Mouse (Mus musculus) embryonic facial prominence, embryonic 11.5 days (tissue): Measurements from ENCODE around the gene Fry. TPM values are rescaled to one million over a fixed set of nuclear protein-coding genes. Genes with fewer than 3 reads are reported as not detected.

Source experiments
- ATAC-seq: fragments of 200-750 bp; cut with Nextera tagmentation; replicated peaks from 2 replicates; pipeline ENCODE4 v1.8.0; 2017; ENCODE audit warnings: low read depth; ENCODE audit not compliant: insufficient number of reproducible peaks, low FRiP score, low TSS enrichment
- DNase-seq: peaks from one replicate; pipeline ENCODE4 v3.0.0-alpha.2; 2015; ENCODE audit warnings: low spot score
- H3K27ac ChIP-seq: fragments of 300-500 bp; sonication (generic); replicated peaks from 2 replicates; pipeline ENCODE4 v1.5.1; 2014; ENCODE audit warnings: mild to moderate bottlenecking, low read depth, low read length, control low read depth
- H3K27me3 ChIP-seq: fragments of 300-500 bp; sonication (generic); 2 replicates; pipeline ENCODE4 v1.6.1; 2014; ENCODE audit warnings: mild to moderate bottlenecking, low read length, moderate library complexity, mixed read lengths; ENCODE audit not compliant: control insufficient read depth, insufficient read depth
- H3K36me3 ChIP-seq: fragments of 300-500 bp; sonication (generic); replicated peaks from 2 replicates; pipeline ENCODE4 v1.6.1; 2014; ENCODE audit warnings: low read depth, mild to moderate bottlenecking, low read length, moderate library complexity, mixed read lengths; ENCODE audit not compliant: control insufficient read depth, insufficient read depth
- H3K4me1 ChIP-seq: fragments of 300-500 bp; sonication (generic); 2 replicates; pipeline ENCODE4 v1.6.1; 2014; ENCODE audit warnings: low read length, mixed read lengths; ENCODE audit not compliant: control insufficient read depth, insufficient read depth
- H3K4me2 ChIP-seq: fragments of 300-500 bp; sonication (generic); 2 replicates; pipeline ENCODE4 v1.6.1; 2014; ENCODE audit warnings: low read depth, mild to moderate bottlenecking, control low read depth, low read length, moderate library complexity
- H3K4me3 ChIP-seq: fragments of 300-500 bp; sonication (generic); 2 replicates; pipeline ENCODE4 v1.5.1; 2014; ENCODE audit warnings: low read depth, low read length, control low read depth
- H3K9ac ChIP-seq: fragments of 300-500 bp; sonication (generic); replicated peaks from 2 replicates; pipeline ENCODE4 v1.6.1; 2014; ENCODE audit warnings: mild to moderate bottlenecking, control low read depth, low read length
- H3K9me3 ChIP-seq: fragments of 300-500 bp; sonication (generic); replicated peaks from 2 replicates; pipeline ENCODE4 v1.6.1; 2016; ENCODE audit warnings: mild to moderate bottlenecking, low read length, inconsistent platforms, mixed read lengths; ENCODE audit not compliant: control insufficient read depth
- WGBS: fragments of 180-500 bp; shearing (Covaris S2); extraction: QIAGEN DNeasy Blood & Tissue Kit; methylation state at CpG from one replicate; pipeline ENCODE4 v1.1.7; 2014; 5-methylcytosine and 5-hydroxymethylcytosine counted together
- polyA plus RNA-seq: library from polyadenylated mRNA; unstranded; fragments of >200 nt; fragmentation: Nextera tagmentation; extraction: Ambion mirVana; gene quantifications from 2 replicates; pipeline ENCODE4 v1.2.1, GENCODE M21; 2014

Gene Fry
- polyA plus RNA-seq, 1 experiment from 2014 or later: 8.2 TPM

DNA sequence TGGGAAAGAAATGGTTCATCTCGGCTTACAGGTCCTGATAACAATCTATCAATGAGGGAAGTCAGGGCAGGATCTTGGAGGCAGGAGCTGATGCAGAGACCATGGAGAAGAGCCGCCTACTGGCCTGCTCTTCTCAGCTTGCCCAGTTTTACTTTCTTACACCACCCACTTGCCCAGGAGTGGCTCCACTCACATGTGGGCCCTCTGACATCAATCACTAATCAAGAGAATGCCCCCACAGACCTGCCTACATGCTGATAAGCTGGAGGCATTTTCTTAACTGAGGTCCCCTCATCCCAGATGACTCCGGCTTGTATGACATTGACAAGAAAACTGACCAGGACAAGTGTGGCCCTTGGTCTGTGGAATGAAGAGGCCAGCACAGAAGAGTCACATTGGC is 16.2 kb downstream of the Fry start:
- H3K4me2 ChIP-seq: no peak overlapping the region
- no peaks in the 10 kb centered on the region for H3K36me3 ChIP-seq
- no peak overlapping the region for H3K27ac ChIP-seq
- no peaks in the 10 kb centered on the region for H3K27me3 ChIP-seq
- H3K4me3 ChIP-seq: no peak overlapping the region
- H3K9me3 ChIP-seq: no peaks in the 10 kb centered on the region
- no peak for DNase-seq
- WGBS: 81% methylated on average over 3 of the region's 3 CpGs
- no peaks in the 10 kb centered on the region for H3K4me1 ChIP-seq
- no peak for ATAC-seq
- H3K9ac ChIP-seq: no peak overlapping the region

DNA sequence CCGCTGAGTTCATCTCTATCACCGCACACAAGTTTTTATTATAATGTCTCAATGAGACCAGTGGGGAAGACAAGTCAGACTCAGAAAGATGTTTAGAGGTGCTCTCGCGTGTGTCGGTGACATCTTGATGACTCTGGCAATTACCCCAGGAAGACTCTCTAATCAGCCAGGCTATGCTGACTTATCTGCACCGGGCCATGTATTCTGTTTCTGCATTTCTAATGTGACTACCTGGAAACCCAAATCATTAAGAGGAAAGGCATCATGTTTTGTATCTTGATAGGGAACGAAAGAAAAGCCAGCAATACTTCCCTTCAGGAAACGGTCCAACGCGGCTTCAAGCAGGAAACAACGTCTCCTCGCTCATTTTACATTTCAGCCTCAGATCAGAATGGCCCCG is 17.1 kb downstream of the Fry start:
- WGBS: 87% methylated on average over 13 of the region's 13 CpGs
- no peaks in the 10 kb centered on the region for H3K36me3 ChIP-seq

DNA sequence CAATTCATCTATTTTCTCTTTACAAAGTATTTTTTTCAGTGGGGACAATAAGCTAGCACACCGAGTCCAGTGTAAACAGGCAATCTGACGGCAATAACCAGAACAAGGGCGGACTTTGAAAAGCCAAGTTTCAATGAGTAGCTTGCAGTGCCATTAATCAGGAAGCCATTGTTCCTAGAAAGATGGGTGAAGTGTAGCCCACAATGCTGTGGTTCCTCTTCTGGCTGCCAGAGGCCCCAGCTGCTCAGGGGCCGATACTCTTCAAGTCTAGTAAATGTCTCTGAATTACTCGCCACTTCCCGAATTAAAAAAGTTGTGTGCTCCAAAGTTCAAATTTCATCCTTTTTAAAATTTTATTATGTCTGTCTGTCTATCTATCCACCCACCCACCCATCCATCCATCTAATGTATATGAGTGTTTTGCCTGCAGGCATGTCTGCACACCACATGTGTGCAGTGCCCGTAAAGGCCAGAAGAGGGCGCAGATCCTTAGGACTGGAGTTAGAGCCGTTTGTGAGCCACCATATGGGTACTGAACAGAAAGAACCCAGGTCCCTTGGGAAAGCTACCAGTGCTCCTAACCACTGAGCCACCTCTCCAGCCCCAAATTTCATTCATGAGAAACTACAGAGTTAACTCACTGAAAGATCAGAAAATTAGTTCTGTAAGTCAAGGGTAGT is 19.5 kb downstream of the Fry start:
- H3K4me3 ChIP-seq: no peak overlapping the region
- ATAC-seq (no peak), DNase-seq (no peak)
- H3K9ac ChIP-seq: no peak overlapping the region
- no peaks in the 10 kb centered on the region for H3K4me1 ChIP-seq
- H3K9me3 ChIP-seq: no peaks in the 10 kb centered on the region
- no peaks in the 10 kb centered on the region for H3K27me3 ChIP-seq
- H3K27ac ChIP-seq: no peak overlapping the region
- no peaks in the 10 kb centered on the region for H3K36me3 ChIP-seq
- WGBS: 89% methylated on average over 9 of the region's 9 CpGs
- H3K4me2 ChIP-seq: no peak overlapping the region

More for the DNA sequence above, 17.1 kb downstream of the Fry start:
- Histone ChIP-seq H3K4me2 (no peak overlapping the region), H3K9ac (no peak overlapping the region), H3K4me3 (no peak overlapping the region), H3K27me3 (no peaks in the 10 kb centered on the region), H3K27ac (no peak overlapping the region), H3K9me3 (no peaks in the 10 kb centered on the region), H3K4me1 (no peaks in the 10 kb centered on the region)
- DNase-seq (no peak), ATAC-seq (no peak)

DNA sequence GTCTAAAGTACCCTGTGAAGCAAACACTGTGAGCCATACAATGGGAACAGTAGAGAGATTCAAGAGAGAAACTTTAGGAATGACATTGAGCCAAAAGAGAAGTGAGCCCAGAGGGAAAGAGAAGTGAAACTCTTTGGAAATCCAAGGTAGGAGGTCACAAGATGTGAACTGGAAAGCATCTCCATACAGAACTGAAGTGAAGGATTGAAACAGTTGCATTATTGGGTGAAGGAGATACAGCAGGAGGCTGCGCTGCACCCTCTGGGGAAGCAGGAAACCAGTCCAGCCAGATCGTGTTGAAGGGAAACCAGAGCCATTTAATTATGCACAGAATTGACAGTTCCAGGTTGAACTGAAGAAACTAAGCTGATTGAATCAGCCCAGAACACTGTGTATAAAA is 22.1 kb downstream of the Fry start:
- DNase-seq (no peak), ATAC-seq (no peak)
- Histone ChIP-seq H3K4me2 (no peak overlapping the region), H3K27me3 (no peaks in the 10 kb centered on the region), H3K9ac (no peak overlapping the region), H3K4me1 (no peaks in the 10 kb centered on the region), H3K4me3 (no peak overlapping the region), H3K36me3 (no peaks in the 10 kb centered on the region), H3K9me3 (no peaks in the 10 kb centered on the region), H3K27ac (no peak overlapping the region)
- WGBS: 60% methylated on average over 2 of the region's 2 CpGs

DNA sequence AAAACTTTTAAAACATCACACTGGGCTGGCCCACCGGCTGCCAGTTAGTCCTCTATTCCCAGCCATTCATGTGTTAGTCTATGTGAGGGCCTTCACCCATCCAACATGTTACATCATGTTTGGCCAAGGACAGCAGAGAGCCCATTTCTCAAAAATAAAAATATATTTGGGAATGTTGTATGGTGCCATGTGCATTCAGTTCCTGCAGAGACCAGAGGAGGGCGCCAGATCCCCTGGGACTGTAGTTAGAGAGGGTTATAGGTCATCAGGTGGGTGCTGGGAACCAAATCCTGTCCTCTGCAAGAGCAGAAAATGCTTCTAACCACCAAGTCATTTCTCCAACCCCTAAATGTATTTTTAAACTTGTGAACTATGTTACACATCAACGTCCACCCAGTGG is 27.5 kb downstream of the Fry start:
- no peak for DNase-seq
- Histone ChIP-seq H3K4me3 (no peak overlapping the region), H3K9me3 (no peaks in the 10 kb centered on the region), H3K27me3 (no peaks in the 10 kb centered on the region), H3K9ac (no peak overlapping the region), H3K4me2 (no peak overlapping the region), H3K4me1 (no peaks in the 10 kb centered on the region), H3K27ac (no peak overlapping the region), H3K36me3 (no peaks in the 10 kb centered on the region)
- 80% methylated on average over 3 of the region's 3 CpGs for WGBS
- ATAC-seq: no peak

DNA sequence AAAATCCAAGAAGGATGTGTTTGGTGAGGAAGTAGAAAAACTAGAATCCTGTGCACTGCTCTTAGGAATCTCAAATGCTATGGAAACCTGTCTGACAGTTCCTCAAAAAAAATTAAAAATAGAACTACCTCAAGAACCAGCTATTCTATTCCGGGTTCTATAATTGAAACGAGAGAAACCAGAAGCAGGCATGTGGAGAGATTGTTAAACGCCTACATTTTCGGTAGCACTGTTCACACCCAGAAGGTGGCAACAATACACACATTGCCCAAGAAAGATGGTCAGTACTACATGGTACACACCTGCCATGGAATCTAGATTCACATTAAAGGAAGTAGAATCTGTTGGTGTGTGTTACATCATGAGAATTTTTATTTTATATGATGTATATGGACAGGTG is 28.2 kb downstream of the Fry start:
- whole genome bisulfite sequencing: 92% methylated on average over 4 of the region's 4 CpGs

DNA sequence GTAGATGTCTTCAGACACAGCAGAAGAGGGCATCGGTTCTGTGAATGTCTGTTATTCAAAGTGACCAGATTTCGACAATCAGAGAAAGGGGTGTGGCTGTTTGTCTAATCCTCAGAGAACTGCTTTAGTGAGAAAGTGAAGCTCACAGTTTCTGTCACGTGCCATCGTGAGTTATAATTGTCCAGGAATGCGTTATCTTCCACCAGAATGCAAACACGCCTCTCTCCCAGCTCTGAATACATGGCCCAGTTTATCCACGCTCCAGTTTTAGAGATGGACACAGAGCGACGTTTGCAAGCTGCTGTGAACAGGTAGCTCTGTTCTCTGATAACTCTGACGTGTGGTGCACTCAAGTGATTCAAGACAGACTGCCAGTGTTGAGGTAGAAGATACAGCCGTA is 31.3 kb downstream of the Fry start:
- H3K9me3 ChIP-seq: no peaks in the 10 kb centered on the region
- H3K4me2 ChIP-seq: no peak overlapping the region
- H3K9ac ChIP-seq: no peak overlapping the region
- ATAC-seq (no peak), DNase-seq (no peak)
- no peak overlapping the region for H3K27ac ChIP-seq
- H3K27me3 ChIP-seq: no peaks in the 10 kb centered on the region
- 84% methylated on average over 11 of the region's 11 CpGs for WGBS
- H3K4me1 ChIP-seq: no peaks in the 10 kb centered on the region
- H3K36me3 ChIP-seq: no peaks in the 10 kb centered on the region
- no peak overlapping the region for H3K4me3 ChIP-seq

More for the DNA sequence above, 28.2 kb downstream of the Fry start:
- Histone ChIP-seq H3K9ac (no peak overlapping the region), H3K4me1 (no peaks in the 10 kb centered on the region), H3K27ac (no peak overlapping the region), H3K4me3 (no peak overlapping the region), H3K4me2 (no peak overlapping the region), H3K9me3 (no peaks in the 10 kb centered on the region), H3K36me3 (no peaks in the 10 kb centered on the region), H3K27me3 (no peaks in the 10 kb centered on the region)
- DNase-seq (no peak), ATAC-seq (no peak)

DNA sequence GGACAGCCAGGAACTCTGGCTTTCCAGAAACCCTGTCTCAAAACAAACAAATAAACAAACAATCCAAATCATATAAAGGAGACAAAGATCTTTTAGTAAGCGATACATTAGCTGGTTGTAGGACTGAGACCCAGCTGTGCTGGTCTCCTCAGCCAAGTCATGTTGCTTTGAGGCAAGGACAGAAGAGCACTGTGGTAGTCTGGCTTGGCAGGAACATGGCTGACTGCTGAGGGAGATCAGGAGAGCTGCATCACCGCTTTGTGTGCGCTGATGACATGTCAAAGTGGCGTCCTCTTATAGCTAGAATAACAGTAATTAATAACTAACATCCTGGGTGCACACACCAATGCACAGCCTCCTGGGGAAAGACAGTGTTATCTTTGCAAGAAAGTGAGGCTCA is 32.5 kb downstream of the Fry start:
- no peaks in the 10 kb centered on the region for H3K9me3 ChIP-seq
- H3K27me3 ChIP-seq: no peaks in the 10 kb centered on the region
- no peaks in the 10 kb centered on the region for H3K36me3 ChIP-seq
- H3K9ac ChIP-seq: no peak overlapping the region
- H3K27ac ChIP-seq: no peak overlapping the region
- WGBS: 90% methylated on average over 4 of the region's 4 CpGs
- no peak overlapping the region for H3K4me2 ChIP-seq
- no peak for ATAC-seq
- H3K4me1 ChIP-seq: no peaks in the 10 kb centered on the region
- no peak overlapping the region for H3K4me3 ChIP-seq
- no peak for DNase-seq
